Mouse (Mus musculus) small intestine, adult 2 months (tissue): Measurements from ENCODE around the gene Hist1h2bn.

Experiments used
- CTCF ChIP-seq: fragments of 200-500 bp; IDR thresholded peaks from 2 replicates; pipeline ENCODE4 v1.5.1; 2012; ENCODE audit warnings: low read depth, mild to moderate bottlenecking, control low read depth, inconsistent platforms, low read length, moderate library complexity, mixed read lengths; ENCODE audit not compliant: insufficient replicate concordance, insufficient read length; ENCODE audit errors: extremely low read depth
- POLR2A ChIP-seq: fragments of 200-500 bp; IDR thresholded peaks from 2 replicates; pipeline ENCODE4 v1.6.1; 2012; ENCODE audit warnings: low read depth, mild to moderate bottlenecking, control low read depth, inconsistent platforms, low read length, moderate library complexity

GRCm38 (mm10) chr13:21706669-21707068 lies 47.3 kb upstream of the Hist1h2bn start:
- no peak for TF ChIP-seq POLR2A
- no peak for TF ChIP-seq CTCF
